8 mouse cellular contexts compared by ENCODE assay signal in the genomic region with DNA sequence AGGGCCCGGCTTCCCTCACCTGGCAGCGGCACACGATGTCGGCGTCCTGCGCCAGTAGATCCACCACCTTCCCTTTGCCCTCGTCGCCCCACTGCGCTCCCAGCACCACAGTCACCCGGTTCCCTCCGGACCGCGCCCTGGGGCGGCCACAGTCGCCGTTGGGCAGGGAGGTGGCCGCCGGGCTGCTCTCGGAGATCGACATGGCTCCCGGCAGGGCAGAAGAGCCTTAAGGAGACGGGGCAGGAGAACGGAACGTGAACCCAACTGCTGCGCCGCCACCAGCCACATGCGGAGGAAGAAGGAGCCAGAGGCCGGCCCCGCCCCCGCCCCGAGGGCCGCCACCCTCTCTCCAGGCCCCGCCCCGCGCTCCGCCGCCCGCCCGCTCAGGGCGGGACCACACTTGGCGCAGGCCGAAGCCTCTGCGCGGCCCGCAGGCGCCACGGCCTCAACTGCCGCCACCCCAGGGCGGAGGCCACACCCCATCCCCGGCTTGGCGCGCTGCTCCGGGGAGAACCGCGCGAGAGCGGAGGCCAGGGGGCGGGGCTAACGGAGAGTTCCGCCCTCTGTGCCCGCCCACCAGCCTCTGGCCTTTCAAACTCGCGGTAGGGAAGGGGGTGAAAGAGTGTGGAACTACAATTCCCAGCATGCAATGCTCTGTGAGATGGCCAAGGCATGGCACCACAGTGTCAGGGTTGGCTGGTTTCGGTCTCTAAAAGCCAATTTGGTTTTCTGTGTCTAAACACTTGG. TPM values are rescaled to one million over a fixed set of nuclear protein-coding genes. Genes with fewer than 3 reads are reported as not detected.
A peak's percentile ranks its signal among the peaks of the same experiment; 100 is the strongest.
DNase-seq lines count a peak whose midpoint lies in the region; ATAC-seq lines count a peak whose summit lies in the region.

Gene Adss, minus strand, starts transcription at position 319 of the 747 bp plus-strand sequence.

- no peaks in the 10 kb centered on the region for H3K27me3 ChIP-seq in forebrain, embryonic 14.5 days (replicated peaks; ENCODE audit: control insufficient read depth, insufficient read depth, low read length)
- no peaks in the 10 kb centered on the region for H3K27me3 ChIP-seq in neural tube, embryonic 15.5 days (replicated peaks)

- peak; percentile 99 for ATAC-seq in forebrain, embryonic 14.5 days
- ATAC-seq in neural tube, embryonic 15.5 days (ENCODE audit: low FRiP score) = peak; percentile 98

- H3K9ac ChIP-seq in forebrain, embryonic 14.5 days (ENCODE audit: low read length) = peak within 1 kb of the TSS; percentile 82
- peak within 1 kb of the TSS; percentile 71 for H3K9ac ChIP-seq in neural tube, embryonic 15.5 days (replicated peaks)

- no peaks in the 10 kb centered on the region for H3K9me3 ChIP-seq in forebrain, embryonic 14.5 days (replicated peaks; ENCODE audit: control insufficient read depth, low read length)
- no peaks in the 10 kb centered on the region for H3K9me3 ChIP-seq in neural tube, embryonic 15.5 days (replicated peaks)

- peak within 1 kb of the TSS; percentile 54 for H3K4me2 ChIP-seq in forebrain, embryonic 14.5 days (ENCODE audit: low read length)
- peak within 1 kb of the TSS; percentile 65 for H3K4me2 ChIP-seq in neural tube, embryonic 15.5 days

- WGBS in forebrain, embryonic 14.5 days = under 1% methylated on average over 50 of the region's 64 CpGs
- under 1% methylated on average over 63 of the region's 64 CpGs for WGBS in neural tube, embryonic 15.5 days

- peak within 1 kb of the TSS; percentile 90 for H3K4me3 ChIP-seq in forebrain, embryonic 14.5 days (ENCODE audit: low read depth, low read length)
- H3K4me3 ChIP-seq in neural tube, embryonic 15.5 days (replicated peaks) = peak within 1 kb of the TSS; percentile 72

- H3K27ac ChIP-seq in forebrain, embryonic 14.5 days (ENCODE audit: low read depth, low read length) = peak within 1 kb of the TSS; percentile 82
- H3K27ac ChIP-seq in neural tube, embryonic 15.5 days (replicated peaks) = peak within 1 kb of the TSS; percentile 88

- intact Hi-C loops in heart, postnatal 14 days (cut with DNase I) = loop anchor here (10.0 kb wide), 2 partner anchors 518 to 542 kb away; partner anchors contain the start of genes Akt3 and Cox20

- H3K36me3 ChIP-seq in forebrain, embryonic 14.5 days (ENCODE audit: control insufficient read depth, insufficient read depth, low read length) = no peaks in the 10 kb centered on the region
- H3K36me3 ChIP-seq in neural tube, embryonic 15.5 days = no peaks in the 10 kb centered on the region

- peak; percentile 98 for DNase-seq in ES-CJ7 (ENCODE audit: low read depth, low spot score)
- DNase-seq in cerebellum, adult 11 months = peak; percentile 99
- peak; percentile 98 for DNase-seq in forebrain, embryonic 14.5 days (ENCODE audit: low spot score)
- DNase-seq in heart, postnatal 14 days = peak; percentile 100
- DNase-seq in layer of hippocampus, adult 11-12 months (ENCODE audit: low spot score) = peak; percentile 98
- peak; percentile 98 to 99 for DNase-seq in lung, adult 18-20 months
- DNase-seq in testis, postnatal 14 days (ENCODE audit: low spot score) = peak; percentile 98

- H3K4me1 ChIP-seq in forebrain, embryonic 14.5 days (ENCODE audit: control insufficient read depth, insufficient read depth, low read length) = peaks cover 7% of the 10 kb centered on the region
- H3K4me1 ChIP-seq in neural tube, embryonic 15.5 days = peaks cover 20% of the 10 kb centered on the region

RNA-seq across cellular contexts. Expression of gene Adss, which starts in this region (rescaled TPM):
- polyA plus RNA-seq in forebrain, embryonic 14.5 days (2014; fragmentation: Nextera tagmentation; extraction: Ambion mirVana) = 52.2 and 53.8 TPM in 2 replicates
- total RNA-seq in heart, postnatal 14 days (2021) = 10 to 100 TPM; 11.8 to 12.9 TPM
- polyA plus RNA-seq in neural tube, embryonic 15.5 days (2015; fragmentation: Nextera tagmentation; extraction: Ambion mirVana) = 50.6 and 55.1 TPM in 2 replicates

Comparison
In these comparisons a context has a peak if more than half of its experiments do, and no peak if none do; other contexts are left out.
1. Peak in every context shown above with its lines: DNase-seq, ATAC-seq, H3K4me3 ChIP-seq and H3K27ac ChIP-seq.